Mouse (Mus musculus): Measurements from ENCODE around the gene Olfr187. TPM values are rescaled to one million over a fixed set of nuclear protein-coding genes. Genes with fewer than 3 reads are reported as not detected.

Olfr187 gene
- polyA plus RNA-seq, 1 experiment = not detected

- no peaks in the 10 kb centered on the region for H3K4me1 ChIP-seq (ENCODE audit: control insufficient read depth, insufficient read depth, insufficient read length, low read length)
- WGBS = 45% methylated on average over 4 of the region's 4 CpGs
- TF ChIP-seq CTCF (IDR thresholded peaks at IDR 0.05; ENCODE audit: extremely low read depth, insufficient read length, insufficient replicate concordance, low read depth, low read length) (no peak), POLR2A (IDR thresholded peaks at IDR 0.05; ENCODE audit: low read depth, low read length) (no peak)
- no peak overlapping the region for H3K4me3 ChIP-seq (ENCODE audit: low read depth, low read length)
- no peaks in the 10 kb centered on the region for H3K36me3 ChIP-seq (ENCODE audit: control insufficient read depth, insufficient read depth, low read length)
- H3K27me3 ChIP-seq (ENCODE audit: control insufficient read depth, insufficient read depth, low read length) = no peaks in the 10 kb centered on the region
- no peak overlapping the region for H3K27ac ChIP-seq (ENCODE audit: insufficient read depth, low read depth, low read length)
Measured at GRCm38 (mm10) chr16:59047579-59047978, 8.0 kb upstream of the Olfr187 start.

DNA sequence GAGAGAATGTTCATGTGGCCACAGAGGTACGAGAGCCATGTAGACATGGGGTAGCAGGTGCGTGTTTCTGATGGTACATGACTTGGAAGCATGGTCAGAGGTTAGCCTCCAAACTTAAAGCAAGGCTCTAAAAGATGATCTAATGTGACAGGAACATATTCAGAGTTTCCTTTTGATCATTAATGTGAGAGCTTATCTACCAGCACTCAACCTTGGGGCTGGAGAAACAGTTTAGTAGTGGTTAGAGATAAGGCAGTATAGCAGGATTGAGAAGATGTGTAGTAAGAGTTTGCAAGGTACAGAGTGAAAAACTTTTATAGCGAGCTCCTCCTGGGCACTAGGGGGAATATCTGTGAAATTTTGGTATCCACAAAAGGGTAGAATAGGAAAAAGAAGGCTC lies 6.3 kb upstream of the Olfr187 start:
- Histone ChIP-seq H3K4me3 (ENCODE audit: low read depth, low read length) (no peak overlapping the region), H3K27ac (ENCODE audit: insufficient read depth, low read depth, low read length) (no peak overlapping the region), H3K4me1 (ENCODE audit: control insufficient read depth, insufficient read depth, insufficient read length, low read length) (no peaks in the 10 kb centered on the region), H3K36me3 (ENCODE audit: control insufficient read depth, insufficient read depth, low read length) (no peaks in the 10 kb centered on the region), H3K27me3 (ENCODE audit: control insufficient read depth, insufficient read depth, low read length) (no peaks in the 10 kb centered on the region)
- WGBS = 75% methylated on average over 3 of the region's 3 CpGs
- no peak for TF ChIP-seq POLR2A (IDR thresholded peaks at IDR 0.05; ENCODE audit: low read depth, low read length)

- no peaks in the 10 kb centered on the region for H3K4me1 ChIP-seq (ENCODE audit: control insufficient read depth, insufficient read depth, insufficient read length, low read length)
- H3K36me3 ChIP-seq (ENCODE audit: control insufficient read depth, insufficient read depth, low read length) = no peaks in the 10 kb centered on the region
- H3K4me3 ChIP-seq (ENCODE audit: low read depth, low read length) = no peak within 1 kb of the TSS
- no peaks in the 10 kb centered on the region for H3K27me3 ChIP-seq (ENCODE audit: control insufficient read depth, insufficient read depth, low read length)
- WGBS = 91% methylated on average over 4 of the region's 4 CpGs
- no peak for TF ChIP-seq CTCF (IDR thresholded peaks at IDR 0.05; ENCODE audit: extremely low read depth, insufficient read length, insufficient replicate concordance, low read depth, low read length)
- no peak for TF ChIP-seq POLR2A (IDR thresholded peaks at IDR 0.05; ENCODE audit: low read depth, low read length)
- no peak within 1 kb of the TSS for H3K27ac ChIP-seq (ENCODE audit: insufficient read depth, low read depth, low read length)
Measured at GRCm38 (mm10) chr16:59030191-59030590, 9.4 kb downstream of the Olfr187 start, which contains the start of gene Olfr186. Olfr186 (minus strand) TSS chr16:59030291.

DNA sequence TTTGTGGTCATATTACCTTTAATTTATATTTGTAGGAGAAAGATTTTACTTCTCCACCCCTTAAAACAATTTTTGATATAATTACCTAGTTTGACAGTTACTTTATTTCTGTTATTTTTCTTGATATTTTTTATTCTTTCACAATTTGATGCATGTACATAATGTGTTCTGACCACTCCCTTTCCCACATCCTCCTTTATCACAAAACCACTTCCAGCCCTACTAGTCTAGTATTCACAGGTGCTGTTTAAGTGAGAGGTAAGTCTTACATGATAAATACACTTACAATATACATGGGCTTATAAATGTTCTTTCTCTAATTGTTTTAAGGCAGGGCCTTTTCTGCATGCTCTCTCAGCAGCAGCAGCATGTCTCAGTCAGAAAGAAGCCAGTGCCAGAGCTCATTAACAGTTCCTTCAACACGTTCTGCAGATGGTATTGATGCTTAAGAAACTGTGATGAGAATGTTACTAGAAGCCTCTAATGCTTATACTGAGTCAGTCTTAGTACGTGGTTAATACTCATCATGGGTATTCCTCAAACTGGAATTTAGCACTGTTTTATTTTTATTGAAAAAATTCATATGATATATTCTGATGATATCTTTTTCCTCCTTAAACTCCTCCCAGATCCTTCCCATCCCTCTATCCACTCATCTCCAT lies 26.1 kb downstream of the Olfr187 start:
- no peak for TF ChIP-seq POLR2A (IDR thresholded peaks at IDR 0.05; ENCODE audit: low read depth, low read length)
- WGBS = 49% methylated on average over 2 of the region's 2 CpGs
- no peaks in the 10 kb centered on the region for H3K36me3 ChIP-seq (ENCODE audit: control insufficient read depth, insufficient read depth, low read length)

DNA sequence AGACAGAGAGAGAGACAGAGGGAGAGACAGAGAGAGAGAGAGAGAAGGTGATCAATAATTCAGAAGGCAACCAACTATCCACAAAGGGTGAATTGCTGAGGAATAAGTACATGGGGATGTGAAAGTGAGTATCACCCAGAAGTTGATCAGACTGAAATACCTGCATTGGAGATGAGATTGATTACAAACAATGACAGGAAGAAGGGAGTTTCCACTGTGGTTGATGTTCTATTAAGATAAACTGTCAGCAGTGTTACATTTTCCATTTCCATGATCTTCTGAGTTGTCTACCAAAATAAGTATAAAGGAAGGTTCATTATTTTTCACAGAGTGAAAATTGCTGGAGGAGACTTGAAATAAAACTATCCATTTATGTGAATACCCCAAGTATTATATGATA lies 32.4 kb downstream of the Olfr187 start:
- H3K36me3 ChIP-seq (ENCODE audit: control insufficient read depth, insufficient read depth, low read length) = no peaks in the 10 kb centered on the region
- H3K27me3 ChIP-seq (ENCODE audit: control insufficient read depth, insufficient read depth, low read length) = no peaks in the 10 kb centered on the region
- H3K4me3 ChIP-seq (ENCODE audit: low read depth, low read length) = no peak overlapping the region
- H3K27ac ChIP-seq (ENCODE audit: insufficient read depth, low read depth, low read length) = no peak overlapping the region
- H3K4me1 ChIP-seq (ENCODE audit: control insufficient read depth, insufficient read depth, insufficient read length, low read length) = no peaks in the 10 kb centered on the region
- TF ChIP-seq CTCF (IDR thresholded peaks at IDR 0.05; ENCODE audit: extremely low read depth, insufficient read length, insufficient replicate concordance, low read depth, low read length) (no peak), POLR2A (IDR thresholded peaks at IDR 0.05; ENCODE audit: low read depth, low read length) (no peak)

More for the DNA sequence above, 26.1 kb downstream of the Olfr187 start:
- no peak overlapping the region for H3K4me3 ChIP-seq (ENCODE audit: low read depth, low read length)
- H3K27ac ChIP-seq (ENCODE audit: insufficient read depth, low read depth, low read length) = no peak overlapping the region
- no peaks in the 10 kb centered on the region for H3K4me1 ChIP-seq (ENCODE audit: control insufficient read depth, insufficient read depth, insufficient read length, low read length)
- no peaks in the 10 kb centered on the region for H3K27me3 ChIP-seq (ENCODE audit: control insufficient read depth, insufficient read depth, low read length)

GRCm38 (mm10) chr16:58995057-58995456 lies 44.5 kb downstream of the Olfr187 start, which contains the start of gene Olfr183:
Olfr183 (plus strand) TSS chr16:58995357.
- H3K27me3 ChIP-seq (ENCODE audit: control insufficient read depth, insufficient read depth, low read length) = no peaks in the 10 kb centered on the region
- H3K4me3 ChIP-seq (ENCODE audit: low read depth, low read length) = no peak within 1 kb of the TSS
- H3K36me3 ChIP-seq (ENCODE audit: control insufficient read depth, insufficient read depth, low read length) = no peaks in the 10 kb centered on the region
- WGBS = 61% methylated on average over 2 of the region's 2 CpGs
- TF ChIP-seq CTCF (IDR thresholded peaks at IDR 0.05; ENCODE audit: extremely low read depth, insufficient read length, insufficient replicate concordance, low read depth, low read length) (no peak), POLR2A (IDR thresholded peaks at IDR 0.05; ENCODE audit: low read depth, low read length) (no peak)
- H3K27ac ChIP-seq (ENCODE audit: insufficient read depth, low read depth, low read length) = no peak within 1 kb of the TSS
- no peaks in the 10 kb centered on the region for H3K4me1 ChIP-seq (ENCODE audit: control insufficient read depth, insufficient read depth, insufficient read length, low read length)

Other genes starting within 250 kb of the Olfr187 start
- not detected in 2 replicates for gene Olfr173, start 239.5 kb downstream of the Olfr187 start, polyA plus RNA-seq (2012; rRNA removed)
- gene Olfr175-ps1, start 213.0 kb downstream of the Olfr187 start, polyA plus RNA-seq (2012; rRNA removed) = not detected in 2 replicates
- gene Olfr177, start 165.0 kb downstream of the Olfr187 start, polyA plus RNA-seq (2012; rRNA removed) = not detected in 2 replicates
- gene Olfr178, start 147.7 kb downstream of the Olfr187 start, polyA plus RNA-seq (2012; rRNA removed) = not detected in 2 replicates
- gene Olfr181, start 111.0 kb downstream of the Olfr187 start, polyA plus RNA-seq (2012; rRNA removed) = not detected in 2 replicates
- not detected in 2 replicates for gene Olfr180, start 110.4 kb downstream of the Olfr187 start, polyA plus RNA-seq (2012; rRNA removed)
- gene Olfr183, start 44.4 kb downstream of the Olfr187 start, polyA plus RNA-seq (2012; rRNA removed) = not detected in 2 replicates
- gene Olfr186, start 9.5 kb downstream of the Olfr187 start, polyA plus RNA-seq (2012; rRNA removed) = not detected in 2 replicates
- gene Olfr190, start 38.2 kb upstream of the Olfr187 start, polyA plus RNA-seq (2012; rRNA removed) = not detected in 2 replicates
- gene Olfr191, start 50.1 kb upstream of the Olfr187 start, polyA plus RNA-seq (2012; rRNA removed) = not detected in 2 replicates
- gene Olfr193, start 72.1 kb upstream of the Olfr187 start, polyA plus RNA-seq (2012; rRNA removed) = not detected in 2 replicates
- gene Olfr194, start 81.3 kb upstream of the Olfr187 start, polyA plus RNA-seq (2012; rRNA removed) = not detected in 2 replicates
- gene Olfr195, start 107.3 kb upstream of the Olfr187 start, polyA plus RNA-seq (2012; rRNA removed) = not detected in 2 replicates
- not detected in 2 replicates for gene Olfr196, start 130.7 kb upstream of the Olfr187 start, polyA plus RNA-seq (2012; rRNA removed)
- not detected in 2 replicates for gene Olfr198, start 163.8 kb upstream of the Olfr187 start, polyA plus RNA-seq (2012; rRNA removed)
- not detected in 2 replicates for gene Olfr199, start 180.0 kb upstream of the Olfr187 start, polyA plus RNA-seq (2012; rRNA removed)
- not detected in 2 replicates for gene Olfr201, start 232.9 kb upstream of the Olfr187 start, polyA plus RNA-seq (2012; rRNA removed)
- gene Olfr202, start 247.0 kb upstream of the Olfr187 start, polyA plus RNA-seq (2012; rRNA removed) = not detected in 2 replicates

Measured in small intestine, adult 2 months (tissue).